Mouse (Mus musculus): ENCODE results near the gene Gm6370. TPM values are rescaled to one million over a fixed set of nuclear protein-coding genes. Genes with fewer than 3 reads are reported as not detected.
"Not testable (repeated sequence)": the region's sequence is repeated elsewhere in the genome, so short reads cannot be mapped to it uniquely, and the experiment has no call there.

The Gm6370 gene
- polyA plus RNA-seq (2016; fragmentation: Nextera tagmentation; extraction: Ambion mirVana), result not detected in 2 replicates

DNA sequence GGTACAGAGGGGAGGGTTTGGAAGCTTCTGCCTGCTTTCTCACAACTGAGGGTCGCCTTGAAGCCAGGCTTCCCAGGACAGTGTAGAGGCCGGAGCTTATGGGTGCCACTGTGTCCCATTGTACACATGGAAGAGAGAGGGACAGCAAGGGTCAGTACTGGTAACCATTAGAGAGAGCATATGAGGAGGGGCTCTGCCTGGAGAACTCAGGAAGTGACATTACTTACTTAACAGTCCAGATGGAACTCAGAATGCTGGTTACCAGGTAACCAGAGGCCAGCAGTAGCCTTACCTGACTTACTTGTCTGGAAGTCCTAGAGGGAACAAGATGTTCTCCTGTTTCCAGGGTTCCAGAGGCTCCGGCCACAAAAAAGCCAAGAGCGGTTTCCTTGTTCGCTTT is at the start of gene Gm6370:
TSS of gene Gm6370 (plus strand) at position 301 of the 400 bp plus-strand sequence.
- H3K9me3 ChIP-seq; DNase-seq (ENCODE audit: low spot score); H3K4me3 ChIP-seq; H3K27ac ChIP-seq; H3K4me1 ChIP-seq; H3K36me3 ChIP-seq; H3K27me3 ChIP-seq (ENCODE audit: insufficient read depth, poor library complexity, severe bottlenecking): not testable (repeated sequence)
- WGBS, result no CpG with 5 or more reads among the region's 5 CpGs

DNA sequence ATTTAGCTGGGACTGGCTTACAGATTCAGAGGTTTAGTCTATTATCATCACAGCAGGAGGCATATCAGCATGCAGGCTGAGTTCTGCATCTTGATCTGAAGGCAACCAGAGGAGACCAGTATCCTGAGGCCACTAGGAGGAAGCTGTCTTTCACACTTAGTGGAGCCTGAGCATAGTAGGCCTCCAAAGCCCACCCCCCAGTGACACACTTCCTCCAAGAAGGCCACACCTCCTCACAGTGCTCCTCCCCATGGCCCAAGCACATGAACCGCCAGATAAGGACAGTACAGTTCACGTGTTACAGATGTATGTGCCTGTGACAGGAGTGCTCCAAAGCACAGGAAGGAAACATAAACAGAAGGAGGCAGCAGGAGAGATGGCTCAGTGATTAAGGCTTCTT is 48.4 kb upstream of the Gm6370 start:
- DNase-seq (ENCODE audit: low spot score), result no peak
- H3K4me1 ChIP-seq, result no peaks in the 10 kb centered on the region
- no peaks in the 10 kb centered on the region for H3K9me3 ChIP-seq
- no peak overlapping the region for H3K4me3 ChIP-seq
- H3K36me3 ChIP-seq, result no peaks in the 10 kb centered on the region
- no peak overlapping the region for H3K27ac ChIP-seq
- no peaks in the 10 kb centered on the region for H3K27me3 ChIP-seq (ENCODE audit: insufficient read depth, poor library complexity, severe bottlenecking)
- 69% methylated on average over 2 of the region's 2 CpGs for whole genome bisulfite sequencing

DNA sequence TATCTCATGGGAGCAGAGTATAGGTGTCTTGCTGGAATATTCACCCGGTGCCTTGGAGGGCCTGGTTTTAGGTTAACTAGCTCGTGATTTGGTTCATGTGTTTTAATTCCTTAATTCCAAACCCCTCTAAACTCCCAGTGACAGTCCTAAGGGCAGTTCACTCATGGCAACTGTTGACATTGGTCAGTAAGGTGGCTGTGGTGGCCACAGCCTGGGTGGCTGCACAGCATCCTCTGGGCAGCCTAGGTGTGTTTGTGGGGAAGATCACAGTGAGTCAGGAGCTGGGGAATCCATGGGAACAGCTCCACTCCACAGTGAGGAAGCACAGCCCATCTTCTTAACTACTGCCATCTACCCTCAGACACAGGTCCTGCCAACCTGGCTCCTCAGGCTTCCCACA is 44.5 kb upstream of the Gm6370 start:
- no peaks in the 10 kb centered on the region for H3K36me3 ChIP-seq
- no peaks in the 10 kb centered on the region for H3K4me1 ChIP-seq
- no peak overlapping the region for H3K27ac ChIP-seq
- no peaks in the 10 kb centered on the region for H3K27me3 ChIP-seq (ENCODE audit: insufficient read depth, poor library complexity, severe bottlenecking)
- no peak for DNase-seq (ENCODE audit: low spot score)
- no peak overlapping the region for H3K4me3 ChIP-seq
- 78% methylated on average over 2 of the region's 2 CpGs for WGBS
- no peaks in the 10 kb centered on the region for H3K9me3 ChIP-seq

DNA sequence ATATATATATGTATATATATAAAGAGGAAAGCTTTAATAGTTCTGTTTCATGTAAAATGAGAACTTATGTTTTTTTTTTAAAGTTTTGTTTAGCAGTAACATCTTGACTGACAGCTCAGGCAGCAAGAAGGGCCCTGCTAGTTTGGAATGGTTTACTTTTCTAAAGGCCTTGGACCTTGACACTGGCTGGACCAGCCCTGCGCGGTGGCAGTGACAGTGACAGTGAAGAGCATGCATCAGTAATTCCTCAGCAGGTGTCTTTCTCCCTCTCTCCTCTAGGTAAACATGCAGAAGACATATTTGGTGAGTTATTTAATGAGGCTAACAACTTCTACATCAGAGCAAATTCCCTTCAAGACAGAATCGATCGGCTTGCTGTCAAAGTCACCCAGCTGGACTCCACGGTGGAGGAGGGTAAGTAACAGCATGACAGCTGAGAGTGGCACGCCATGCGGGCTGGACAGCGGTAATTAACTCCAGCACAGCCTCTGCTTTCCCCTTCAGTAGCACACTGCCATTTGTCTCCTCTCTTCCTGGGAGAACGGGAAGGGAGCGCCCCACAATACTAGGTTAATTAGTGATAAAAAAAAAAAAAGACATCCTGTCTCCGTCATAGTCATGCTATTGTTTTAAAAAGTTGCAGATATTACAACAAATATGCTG is 39.4 kb upstream of the Gm6370 start:
- Histone ChIP-seq H3K27ac (no peak overlapping the region), H3K4me3 (no peak overlapping the region), H3K27me3 (ENCODE audit: insufficient read depth, poor library complexity, severe bottlenecking) (no peaks in the 10 kb centered on the region), H3K9me3 (no peaks in the 10 kb centered on the region), H3K36me3 (no peaks in the 10 kb centered on the region), H3K4me1 (no peaks in the 10 kb centered on the region)
- no peak for DNase-seq (ENCODE audit: low spot score)
- 81% methylated on average over 11 of the region's 11 CpGs for WGBS

DNA sequence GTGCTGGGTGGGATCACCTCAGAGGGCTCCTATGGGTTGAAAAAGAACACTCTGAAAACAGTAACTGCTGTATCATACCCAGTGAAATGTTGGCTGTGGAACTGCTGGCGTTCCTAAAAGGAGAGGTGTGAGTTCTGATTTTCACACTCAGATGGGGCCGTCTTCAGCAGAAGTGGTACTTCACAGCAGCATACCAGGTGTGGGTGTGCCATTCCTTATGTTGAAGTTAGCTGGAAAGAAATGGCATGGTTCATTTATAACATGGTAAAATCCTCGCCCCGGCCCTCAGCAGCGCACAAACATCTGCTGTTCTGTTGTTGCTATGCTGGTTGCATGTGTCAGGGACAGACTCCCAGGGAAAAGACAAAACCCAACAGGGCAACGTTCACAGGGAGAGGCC is 37.6 kb upstream of the Gm6370 start:
- Histone ChIP-seq H3K36me3 (no peaks in the 10 kb centered on the region), H3K4me3 (no peak overlapping the region), H3K27ac (no peak overlapping the region), H3K9me3 (no peaks in the 10 kb centered on the region), H3K4me1 (no peaks in the 10 kb centered on the region), H3K27me3 (ENCODE audit: insufficient read depth, poor library complexity, severe bottlenecking) (no peaks in the 10 kb centered on the region)
- WGBS, result 88% methylated on average over 6 of the region's 6 CpGs
- no peak for DNase-seq (ENCODE audit: low spot score)

DNA sequence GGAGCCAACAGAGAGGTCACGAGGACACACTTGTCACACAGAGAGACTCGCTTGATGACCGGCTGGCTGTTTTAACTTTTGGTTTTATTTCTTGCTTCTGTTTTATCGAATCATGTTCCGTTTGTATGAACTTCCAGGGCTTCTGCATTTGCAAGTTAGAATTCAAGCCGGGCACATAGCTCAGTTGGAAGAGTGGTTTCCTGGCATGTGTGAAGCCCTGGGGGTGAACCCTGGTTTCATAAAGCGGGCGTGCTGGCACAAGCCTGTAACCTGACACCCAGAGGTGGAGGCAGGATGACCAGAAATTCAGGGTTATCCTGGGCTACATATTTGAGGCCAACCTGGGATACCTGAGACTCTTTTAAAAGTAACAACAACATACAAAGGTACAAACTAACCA is 29.6 kb upstream of the Gm6370 start:
- 0 out of 2 replicates have a peak, but pooled peaks cover 5% of the 10 kb centered on the region for H3K27me3 ChIP-seq (ENCODE audit: insufficient read depth, poor library complexity, severe bottlenecking)
- no peaks in the 10 kb centered on the region for H3K4me1 ChIP-seq
- no peaks in the 10 kb centered on the region for H3K9me3 ChIP-seq
- no peak overlapping the region for H3K27ac ChIP-seq
- DNase-seq (ENCODE audit: low spot score), result no peak
- no peak overlapping the region for H3K4me3 ChIP-seq
- 82% methylated on average over 8 of the region's 8 CpGs for WGBS
- H3K36me3 ChIP-seq, result no peaks in the 10 kb centered on the region

DNA sequence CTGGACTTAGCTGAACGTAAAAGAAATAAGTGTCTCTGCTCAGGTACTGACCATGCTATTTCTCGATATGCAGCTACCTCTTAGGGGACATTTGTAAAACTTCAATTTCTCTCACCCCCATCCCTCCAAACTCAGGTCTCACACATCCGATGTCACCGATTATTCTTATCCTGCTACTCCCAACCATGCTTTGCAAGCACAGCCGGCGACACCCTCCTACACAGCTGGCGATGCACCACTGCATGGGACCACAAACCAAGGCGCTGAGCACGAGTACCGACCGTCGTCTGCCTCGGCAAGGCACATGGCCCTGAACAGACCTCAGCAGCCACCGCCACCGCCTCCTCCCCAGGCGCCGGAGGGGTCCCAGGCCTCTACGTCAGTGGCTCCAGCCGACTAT is 24.5 kb upstream of the Gm6370 start:
- Histone ChIP-seq H3K4me1 (no peaks in the 10 kb centered on the region), H3K27me3 (ENCODE audit: insufficient read depth, poor library complexity, severe bottlenecking) (0 out of 2 replicates have a peak, but pooled peaks cover 5% of the 10 kb centered on the region), H3K36me3 (no peaks in the 10 kb centered on the region), H3K4me3 (no peak overlapping the region), H3K9me3 (no peaks in the 10 kb centered on the region), H3K27ac (no peak overlapping the region)
- WGBS, result 90% methylated on average over 19 of the region's 19 CpGs
- DNase-seq (ENCODE audit: low spot score), result no peak

DNA sequence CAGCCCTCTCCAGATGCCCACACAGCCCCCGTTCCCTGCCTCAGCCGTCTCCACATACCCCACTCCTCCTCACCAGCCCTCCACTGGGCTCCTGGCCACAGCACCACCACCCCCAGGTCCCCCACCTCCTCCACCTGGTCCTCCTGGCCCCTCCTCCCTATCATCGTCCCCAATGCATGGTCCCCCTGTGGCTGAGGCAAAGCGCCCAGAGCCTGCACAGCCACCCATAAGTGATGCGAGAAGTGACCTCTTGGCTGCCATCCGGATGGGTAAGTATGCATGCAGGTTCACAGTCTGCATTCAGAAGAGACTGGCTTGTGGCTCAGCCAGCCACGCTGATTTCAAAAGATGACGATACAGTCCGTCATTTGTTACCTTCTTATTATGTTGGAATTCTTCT is 22.9 kb upstream of the Gm6370 start:
- no peaks in the 10 kb centered on the region for H3K4me1 ChIP-seq
- H3K27ac ChIP-seq, result no peak overlapping the region
- no peaks in the 10 kb centered on the region for H3K36me3 ChIP-seq
- no peak for DNase-seq (ENCODE audit: low spot score)
- no peaks in the 10 kb centered on the region for H3K9me3 ChIP-seq
- 0 out of 2 replicates have a peak, but pooled peaks cover 5% of the 10 kb centered on the region for H3K27me3 ChIP-seq (ENCODE audit: insufficient read depth, poor library complexity, severe bottlenecking)
- WGBS, result 84% methylated on average over 9 of the region's 9 CpGs
- no peak overlapping the region for H3K4me3 ChIP-seq

DNA sequence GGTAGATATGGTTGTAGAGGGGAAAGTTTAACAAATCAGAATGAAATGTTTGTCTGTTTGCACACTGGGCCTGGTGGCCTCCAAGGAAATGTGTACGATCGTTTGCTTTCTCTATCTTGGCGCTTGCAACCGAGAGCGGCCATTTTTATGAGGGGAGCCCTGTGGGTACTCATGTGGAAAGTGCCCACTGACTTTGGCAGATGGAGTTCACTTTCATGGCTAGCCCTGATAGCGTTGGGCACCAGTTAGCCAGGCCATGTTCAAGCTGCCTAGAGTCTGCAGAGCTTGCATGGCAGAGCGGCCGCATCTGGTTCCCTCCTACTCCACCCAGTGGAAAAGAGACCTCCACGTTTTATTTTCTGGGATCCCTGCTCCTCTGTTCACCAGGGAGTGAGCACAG is 20.3 kb upstream of the Gm6370 start:
- 0 out of 2 replicates have a peak, but pooled peaks cover 3% of the 10 kb centered on the region for H3K27me3 ChIP-seq (ENCODE audit: insufficient read depth, poor library complexity, severe bottlenecking)
- no peaks in the 10 kb centered on the region for H3K36me3 ChIP-seq
- no peaks in the 10 kb centered on the region for H3K4me1 ChIP-seq
- no peak overlapping the region for H3K27ac ChIP-seq
- WGBS, result 84% methylated on average over 9 of the region's 9 CpGs
- DNase-seq (ENCODE audit: low spot score), result no peak
- H3K9me3 ChIP-seq, result no peaks in the 10 kb centered on the region
- no peak overlapping the region for H3K4me3 ChIP-seq

DNA sequence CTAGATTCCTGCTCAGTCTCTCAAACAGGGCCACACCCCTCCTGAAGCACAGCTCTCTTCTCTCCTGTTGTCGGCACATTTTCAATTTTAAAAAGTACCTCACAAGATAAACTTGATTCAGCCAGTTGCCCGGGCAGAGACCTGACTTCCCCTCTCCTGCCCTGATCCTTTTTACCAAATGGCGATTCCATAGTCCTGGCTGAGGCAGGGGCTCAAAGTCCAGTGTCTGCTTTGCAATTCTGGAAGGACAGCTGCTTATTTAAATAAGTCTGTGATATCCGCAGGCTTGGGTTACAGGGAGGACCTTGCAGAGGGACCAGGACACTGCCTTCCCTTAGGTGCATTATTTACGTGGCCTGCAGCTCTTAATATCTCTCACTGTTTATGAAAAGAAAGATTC is 19.9 kb upstream of the Gm6370 start:
- Histone ChIP-seq H3K4me1 (no peaks in the 10 kb centered on the region), H3K9me3 (no peaks in the 10 kb centered on the region), H3K27ac (no peak overlapping the region), H3K36me3 (no peaks in the 10 kb centered on the region), H3K4me3 (no peak overlapping the region), H3K27me3 (ENCODE audit: insufficient read depth, poor library complexity, severe bottlenecking) (no peaks in the 10 kb centered on the region)
- no peak for DNase-seq (ENCODE audit: low spot score)
- WGBS, result 78% methylated on average over 5 of the region's 5 CpGs

DNA sequence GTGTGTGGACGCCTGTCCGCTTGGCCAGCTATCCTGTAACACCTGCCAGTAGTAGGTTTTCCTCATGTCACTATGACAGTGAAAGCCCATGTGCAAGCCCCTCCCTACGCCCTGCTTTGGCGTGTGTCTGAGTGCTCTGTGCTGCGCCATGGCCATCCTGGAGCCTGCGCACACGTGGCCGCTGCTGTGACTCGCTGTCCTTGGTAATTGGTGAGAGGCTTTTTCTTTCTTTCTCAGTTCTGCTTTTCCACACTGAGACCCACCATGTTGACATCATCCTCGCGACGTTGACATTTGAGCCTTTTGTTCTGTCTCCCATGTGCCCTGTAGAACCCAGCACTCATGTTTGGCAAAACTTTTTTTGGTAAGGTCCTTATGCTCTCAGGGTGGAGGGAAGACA is 19.3 kb upstream of the Gm6370 start:
- DNase-seq (ENCODE audit: low spot score), result no peak
- no peaks in the 10 kb centered on the region for H3K27me3 ChIP-seq (ENCODE audit: insufficient read depth, poor library complexity, severe bottlenecking)
- no peak overlapping the region for H3K4me3 ChIP-seq
- H3K4me1 ChIP-seq, result no peaks in the 10 kb centered on the region
- H3K27ac ChIP-seq, result no peak overlapping the region
- 91% methylated on average over 12 of the region's 12 CpGs for WGBS
- H3K9me3 ChIP-seq, result no peaks in the 10 kb centered on the region
- no peaks in the 10 kb centered on the region for H3K36me3 ChIP-seq

DNA sequence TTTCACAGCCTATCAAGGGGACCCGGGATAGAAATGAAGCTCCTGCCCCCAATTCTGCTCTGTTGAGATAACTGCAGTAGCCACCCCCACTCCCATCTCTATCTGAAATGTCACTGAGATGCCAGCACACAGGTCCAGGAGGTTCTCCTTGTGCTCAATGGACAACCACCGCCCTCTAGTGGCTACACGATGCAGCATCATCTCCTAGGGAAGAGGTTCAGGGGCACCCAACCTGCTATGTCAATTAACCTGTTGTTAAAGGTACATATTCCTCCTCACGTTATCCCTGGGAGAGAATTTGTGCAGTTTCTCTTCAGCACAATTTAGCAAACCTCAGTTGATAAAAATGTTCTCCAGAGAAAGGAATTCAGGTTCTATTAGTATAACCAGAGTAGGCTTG is 11.6 kb upstream of the Gm6370 start:
- not testable (repeated sequence) for H3K36me3 ChIP-seq; H3K27me3 ChIP-seq (ENCODE audit: insufficient read depth, poor library complexity, severe bottlenecking); H3K4me3 ChIP-seq; DNase-seq (ENCODE audit: low spot score); H3K4me1 ChIP-seq; H3K9me3 ChIP-seq; H3K27ac ChIP-seq
- WGBS, result 11% methylated on average over 4 of the region's 4 CpGs

DNA sequence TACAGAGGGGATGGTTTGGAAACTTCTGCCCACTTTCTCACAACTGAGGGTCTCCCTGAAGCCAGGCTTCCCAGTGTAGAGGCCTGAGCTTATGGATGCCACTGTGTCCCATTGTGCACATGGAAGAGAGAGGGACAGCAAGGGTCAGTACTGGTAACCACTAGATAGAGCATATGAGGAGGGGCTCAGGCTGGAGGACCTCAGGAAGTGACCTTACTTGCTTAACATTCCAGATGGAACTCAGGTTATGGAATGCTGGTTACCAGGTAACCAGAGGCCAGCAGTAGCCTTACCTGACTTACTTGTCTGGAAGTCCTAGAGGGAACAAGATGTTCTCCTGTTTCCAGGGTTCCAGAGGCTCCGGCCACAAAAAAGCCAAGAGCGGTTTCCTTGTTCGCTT is 9.5 kb upstream of the Gm6370 start, which contains the start of gene Gm6408:
TSS of gene Gm6408 (plus strand) at position 301 of the 400 bp plus-strand sequence.
- WGBS, result 85% methylated on average over 3 of the region's 3 CpGs
- not testable (repeated sequence) for H3K36me3 ChIP-seq; DNase-seq (ENCODE audit: low spot score); H3K9me3 ChIP-seq; H3K4me3 ChIP-seq; H3K27ac ChIP-seq; H3K4me1 ChIP-seq; H3K27me3 ChIP-seq (ENCODE audit: insufficient read depth, poor library complexity, severe bottlenecking)

DNA sequence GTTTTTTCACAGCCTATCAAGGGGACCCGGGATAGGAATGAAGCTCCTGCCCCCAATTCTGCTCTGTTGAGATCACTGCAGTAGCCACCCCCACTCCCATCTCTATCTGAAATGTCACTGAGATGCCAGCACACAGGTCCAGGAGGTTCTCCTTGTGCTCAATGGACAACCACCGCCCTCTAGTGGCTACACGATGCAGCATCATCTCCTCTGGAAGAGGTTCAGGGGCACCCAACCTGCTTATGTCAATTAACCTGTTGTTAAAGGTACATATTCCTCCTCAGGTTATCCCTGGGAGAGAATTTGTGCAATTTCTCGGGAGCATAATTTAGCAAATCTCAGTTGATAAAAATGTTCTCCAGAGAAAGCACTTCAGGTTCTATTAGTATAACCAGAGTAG is 2.2 kb upstream of the Gm6370 start:
- H3K27ac ChIP-seq; H3K4me3 ChIP-seq; H3K4me1 ChIP-seq; H3K9me3 ChIP-seq; H3K27me3 ChIP-seq (ENCODE audit: insufficient read depth, poor library complexity, severe bottlenecking); DNase-seq (ENCODE audit: low spot score); H3K36me3 ChIP-seq: not testable (repeated sequence)
- WGBS, result 12% methylated on average over 3 of the region's 4 CpGs
